Mouse (Mus musculus): ENCODE data around the gene Rnf115. TPM values are rescaled to one million over a fixed set of nuclear protein-coding genes. Genes with fewer than 3 reads are reported as not detected.
A peak's percentile ranks its signal among the peaks of the same experiment; 100 is the strongest.

The Rnf115 gene
- polyA plus RNA-seq, 1 experiment from 2014 or later, result 63.8 TPM

GRCm38 (mm10) chr3:96755935-96756334, 28.5 kb downstream of the Rnf115 start:
- Histone ChIP-seq H3K4me3 (no peak overlapping the region), H3K9me3 (no peaks in the 10 kb centered on the region), H3K36me3 (peaks cover 9% of the 10 kb centered on the region; the same call in 1 of the 2 replicates), H3K4me1 (replicated peaks) (no peaks in the 10 kb centered on the region), H3K27ac (no peak overlapping the region), H3K27me3 (ENCODE audit: insufficient read depth, poor library complexity, severe bottlenecking) (no peaks in the 10 kb centered on the region)
- WGBS, result 98% methylated on average over 1 of the region's 1 CpGs
- DNase-seq (ENCODE audit: low spot score), result no peak

DNA sequence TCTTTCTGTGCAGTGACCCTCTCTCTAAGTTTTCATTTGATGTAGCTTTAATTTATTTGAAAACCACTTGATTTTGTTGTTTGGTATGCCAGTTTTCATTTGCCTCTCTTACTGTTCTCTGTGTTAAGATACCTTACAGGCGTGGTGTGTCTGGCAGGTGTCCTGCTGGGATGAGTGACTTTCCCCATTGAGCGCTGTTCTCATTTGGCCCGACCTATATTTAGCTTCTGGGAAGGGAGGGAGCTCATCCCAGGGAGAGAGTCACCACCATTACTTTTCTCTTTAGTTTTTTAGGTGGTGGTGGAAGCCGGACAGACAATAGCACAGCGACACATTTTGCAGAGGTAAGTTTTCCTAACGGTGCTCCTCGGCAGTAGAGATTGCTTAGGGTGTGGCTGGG, 30.2 kb downstream of the Rnf115 start:
- H3K27me3 ChIP-seq (ENCODE audit: insufficient read depth, poor library complexity, severe bottlenecking), result no peaks in the 10 kb centered on the region
- no peak overlapping the region for H3K4me3 ChIP-seq
- H3K4me1 ChIP-seq (replicated peaks), result no peaks in the 10 kb centered on the region
- peaks cover 16% of the 10 kb centered on the region; the same call in 1 of the 2 replicates for H3K36me3 ChIP-seq
- H3K9me3 ChIP-seq, result no peaks in the 10 kb centered on the region
- 48% methylated on average over 7 of the region's 7 CpGs for WGBS
- no peak for DNase-seq (ENCODE audit: low spot score)
- no peak overlapping the region for H3K27ac ChIP-seq

DNA sequence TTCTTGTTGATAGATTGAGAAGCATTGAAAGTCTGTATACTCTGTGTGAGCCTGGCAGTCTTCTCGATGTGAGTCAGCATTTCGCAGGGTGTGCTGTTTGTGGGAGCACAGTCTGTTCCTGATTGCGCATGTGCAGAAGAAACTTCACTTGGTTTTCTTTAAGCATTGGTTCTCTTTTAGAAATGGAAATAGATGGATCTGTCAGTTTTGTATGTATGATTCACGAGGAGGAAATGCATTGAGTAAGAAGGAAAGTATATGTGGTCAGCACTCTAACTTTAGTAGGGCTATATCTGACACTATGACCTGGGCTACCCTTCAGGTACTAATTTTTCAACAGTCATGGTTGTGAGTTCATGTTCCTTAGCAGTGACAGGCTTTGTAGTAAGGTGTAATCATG, 32.2 kb downstream of the Rnf115 start:
- no peaks in the 10 kb centered on the region for H3K4me1 ChIP-seq (replicated peaks)
- H3K4me3 ChIP-seq, result no peak overlapping the region
- 94% methylated on average over 4 of the region's 4 CpGs for WGBS
- no peaks in the 10 kb centered on the region for H3K9me3 ChIP-seq
- no peaks in the 10 kb centered on the region for H3K27me3 ChIP-seq (ENCODE audit: insufficient read depth, poor library complexity, severe bottlenecking)
- no peak overlapping the region for H3K27ac ChIP-seq
- H3K36me3 ChIP-seq, result peaks cover 21% of the 10 kb centered on the region
- no peak for DNase-seq (ENCODE audit: low spot score)

DNA sequence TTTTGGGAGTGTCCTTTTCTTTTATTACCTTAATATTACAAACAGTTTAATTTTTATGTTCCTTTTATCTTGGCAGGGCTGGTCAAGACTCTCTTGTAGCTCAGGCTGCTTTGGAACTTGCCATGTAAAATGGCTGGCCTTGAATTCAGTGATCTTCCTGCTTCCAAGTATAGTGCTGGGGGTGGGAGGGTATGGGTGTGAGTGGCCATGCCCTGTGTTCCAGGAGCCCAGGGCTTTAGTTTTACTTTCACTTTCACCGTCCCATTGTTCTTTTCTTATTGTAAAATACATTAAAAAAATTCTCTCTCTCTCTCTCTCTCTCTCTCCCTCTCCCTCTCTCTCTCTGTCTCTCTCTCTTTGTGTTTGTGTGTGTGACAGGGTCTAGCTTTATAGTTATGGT, 37.1 kb downstream of the Rnf115 start:
- no peak overlapping the region for H3K4me3 ChIP-seq
- H3K36me3 ChIP-seq, result peaks cover 18% of the 10 kb centered on the region; the same call in 1 of the 2 replicates
- no peak overlapping the region for H3K27ac ChIP-seq
- H3K9me3 ChIP-seq, result no peaks in the 10 kb centered on the region
- H3K4me1 ChIP-seq (replicated peaks), result no peaks in the 10 kb centered on the region
- no peak for DNase-seq (ENCODE audit: low spot score)
- WGBS, result 83% methylated on average over 1 of the region's 1 CpGs
- no peaks in the 10 kb centered on the region for H3K27me3 ChIP-seq (ENCODE audit: insufficient read depth, poor library complexity, severe bottlenecking)

- Histone ChIP-seq H3K27me3 (ENCODE audit: insufficient read depth, poor library complexity, severe bottlenecking) (no peaks in the 10 kb centered on the region), H3K4me3 (no peak overlapping the region), H3K9me3 (no peaks in the 10 kb centered on the region), H3K4me1 (replicated peaks) (no peaks in the 10 kb centered on the region), H3K36me3 (peaks cover 7% of the 10 kb centered on the region; the same call in 1 of the 2 replicates), H3K27ac (no peak overlapping the region)
- no peak for DNase-seq (ENCODE audit: low spot score)
- WGBS, result 92% methylated on average over 5 of the region's 5 CpGs
Measured at GRCm38 (mm10) chr3:96769971-96770370, 42.5 kb downstream of the Rnf115 start.

GRCm38 (mm10) chr3:96772949-96773348, 45.5 kb downstream of the Rnf115 start:
- no peak for DNase-seq (ENCODE audit: low spot score)
- H3K36me3 ChIP-seq, result peaks cover 20% of the 10 kb centered on the region
- no peaks in the 10 kb centered on the region for H3K27me3 ChIP-seq (ENCODE audit: insufficient read depth, poor library complexity, severe bottlenecking)
- no peaks in the 10 kb centered on the region for H3K9me3 ChIP-seq
- no peak overlapping the region for H3K27ac ChIP-seq
- no peak overlapping the region for H3K4me3 ChIP-seq
- H3K4me1 ChIP-seq (replicated peaks), result no peaks in the 10 kb centered on the region
- 61% methylated on average over 1 of the region's 1 CpGs for WGBS

DNA sequence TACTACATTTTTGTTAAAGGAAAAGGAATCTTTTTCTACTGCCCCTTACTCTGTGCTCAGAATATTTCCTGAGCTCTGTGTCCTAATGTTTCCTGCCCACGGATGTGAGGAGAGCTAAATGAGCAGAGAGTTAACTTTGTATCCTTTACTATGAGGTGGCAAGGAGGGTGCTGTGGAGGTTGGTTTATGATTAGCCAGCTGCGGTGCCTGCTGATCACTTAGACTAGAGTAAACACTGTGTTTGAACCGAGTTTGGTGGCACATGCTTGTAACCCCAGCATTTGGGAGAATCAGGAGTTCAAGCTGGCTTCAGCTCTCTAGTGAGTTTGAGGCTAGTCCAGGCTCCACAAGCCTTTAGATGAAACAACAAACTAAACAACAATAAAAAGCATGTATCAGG, 49.7 kb downstream of the Rnf115 start:
- DNase-seq (ENCODE audit: low spot score), result no peak
- 84% methylated on average over 3 of the region's 3 CpGs for WGBS
- Histone ChIP-seq H3K9me3 (no peaks in the 10 kb centered on the region), H3K4me3 (no peak overlapping the region), H3K36me3 (peaks cover 28% of the 10 kb centered on the region), H3K4me1 (replicated peaks) (no peaks in the 10 kb centered on the region), H3K27me3 (ENCODE audit: insufficient read depth, poor library complexity, severe bottlenecking) (no peaks in the 10 kb centered on the region), H3K27ac (no peak overlapping the region)

- 80% methylated on average over 8 of the region's 8 CpGs for WGBS
- Histone ChIP-seq H3K36me3 (peaks cover 44% of the 10 kb centered on the region), H3K9me3 (no peaks in the 10 kb centered on the region), H3K27me3 (ENCODE audit: insufficient read depth, poor library complexity, severe bottlenecking) (no peaks in the 10 kb centered on the region), H3K4me3 (no peak overlapping the region), H3K27ac (no peak overlapping the region), H3K4me1 (replicated peaks) (no peaks in the 10 kb centered on the region)
- no peak for DNase-seq (ENCODE audit: low spot score)
Measured at GRCm38 (mm10) chr3:96782236-96782635, 54.8 kb downstream of the Rnf115 start.

DNA sequence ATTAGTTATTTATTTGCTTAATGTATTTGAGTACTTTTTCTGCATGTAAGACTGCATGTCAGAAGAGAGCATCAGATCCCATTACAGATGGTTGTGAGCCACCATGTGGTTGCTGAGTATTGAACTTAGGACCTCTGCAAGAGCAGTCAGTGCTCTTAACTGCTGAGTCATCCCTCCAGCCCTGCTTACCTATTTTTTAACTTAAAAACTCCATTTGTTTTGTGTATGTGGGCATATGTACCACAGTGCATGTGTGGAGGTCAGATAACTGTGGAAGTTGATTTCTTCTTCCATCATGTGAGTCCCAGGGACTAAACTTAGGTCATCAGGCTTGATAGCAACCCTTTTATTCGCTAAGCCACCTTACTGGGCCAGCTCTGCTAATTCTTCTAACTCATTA, 60.3 kb downstream of the Rnf115 start:
- no peaks in the 10 kb centered on the region for H3K27me3 ChIP-seq (ENCODE audit: insufficient read depth, poor library complexity, severe bottlenecking)
- no peak overlapping the region for H3K4me3 ChIP-seq
- no peak overlapping the region for H3K27ac ChIP-seq
- no peak for DNase-seq (ENCODE audit: low spot score)
- H3K36me3 ChIP-seq, result peaks cover 72% of the 10 kb centered on the region
- H3K4me1 ChIP-seq (replicated peaks), result no peaks in the 10 kb centered on the region
- no peaks in the 10 kb centered on the region for H3K9me3 ChIP-seq
- WGBS, result 93% methylated on average over 1 of the region's 1 CpGs

DNA sequence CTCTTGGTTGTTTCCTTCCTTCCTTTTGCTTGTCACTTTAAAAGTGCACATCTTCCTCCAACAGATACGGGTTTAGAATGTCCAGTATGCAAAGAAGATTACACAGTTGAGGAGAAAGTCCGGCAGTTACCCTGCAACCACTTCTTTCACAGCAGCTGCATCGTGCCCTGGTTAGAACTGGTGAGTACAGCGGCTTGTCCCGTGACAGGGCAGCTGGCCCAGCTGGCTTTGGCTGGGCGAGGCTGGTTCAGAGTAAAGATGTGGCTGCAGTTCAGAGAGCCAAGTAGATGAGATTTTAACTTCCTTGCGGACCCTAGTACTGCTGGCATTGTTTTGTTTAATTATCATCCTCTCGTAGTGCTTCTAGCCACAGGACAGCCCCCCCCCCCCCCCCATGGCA, 61.0 kb downstream of the Rnf115 start:
- H3K9me3 ChIP-seq, result no peaks in the 10 kb centered on the region
- H3K4me1 ChIP-seq (replicated peaks), result no peaks in the 10 kb centered on the region
- peaks cover 72% of the 10 kb centered on the region for H3K36me3 ChIP-seq
- WGBS, result 91% methylated on average over 8 of the region's 8 CpGs
- H3K4me3 ChIP-seq, result no peak overlapping the region
- no peak overlapping the region for H3K27ac ChIP-seq
- H3K27me3 ChIP-seq (ENCODE audit: insufficient read depth, poor library complexity, severe bottlenecking), result no peaks in the 10 kb centered on the region
- no peak for DNase-seq (ENCODE audit: low spot score)

DNA sequence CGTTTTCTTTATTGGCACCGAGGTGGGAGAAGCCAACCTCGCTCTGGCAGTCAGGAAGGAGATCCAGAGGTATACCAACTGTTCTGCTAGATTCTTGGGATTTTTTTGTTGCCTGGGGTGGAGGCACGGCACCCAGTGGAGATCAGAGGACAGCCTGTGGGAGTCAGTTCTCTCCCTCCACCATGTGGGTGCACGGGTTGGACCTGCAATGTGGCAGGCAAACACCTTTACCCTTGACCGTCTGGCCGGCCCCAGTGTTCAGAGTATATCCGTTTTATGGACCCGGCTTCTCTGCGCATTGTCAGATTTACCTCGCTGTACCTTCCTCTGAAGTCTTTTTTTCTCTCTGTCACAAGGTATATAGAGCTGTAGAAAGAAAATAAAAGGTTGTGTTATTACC, 72.8 kb downstream of the Rnf115 start:
- Histone ChIP-seq H3K9me3 (no peaks in the 10 kb centered on the region), H3K4me3 (no peak overlapping the region), H3K27ac (no peak overlapping the region), H3K4me1 (replicated peaks) (no peaks in the 10 kb centered on the region), H3K27me3 (ENCODE audit: insufficient read depth, poor library complexity, severe bottlenecking) (no peaks in the 10 kb centered on the region), H3K36me3 (peaks cover 8% of the 10 kb centered on the region)
- 86% methylated on average over 11 of the region's 11 CpGs for WGBS
- DNase-seq (ENCODE audit: low spot score), result no peak

- no peaks in the 10 kb centered on the region for H3K9me3 ChIP-seq
- no peak for DNase-seq (ENCODE audit: low spot score)
- no peaks in the 10 kb centered on the region for H3K36me3 ChIP-seq
- 77% methylated on average over 1 of the region's 1 CpGs for WGBS
- H3K4me3 ChIP-seq, result no peak overlapping the region
- no peaks in the 10 kb centered on the region for H3K27me3 ChIP-seq (ENCODE audit: insufficient read depth, poor library complexity, severe bottlenecking)
- H3K27ac ChIP-seq, result no peak overlapping the region
- H3K4me1 ChIP-seq (replicated peaks), result no peaks in the 10 kb centered on the region
Measured at GRCm38 (mm10) chr3:96802214-96802613, 74.8 kb downstream of the Rnf115 start.

DNA sequence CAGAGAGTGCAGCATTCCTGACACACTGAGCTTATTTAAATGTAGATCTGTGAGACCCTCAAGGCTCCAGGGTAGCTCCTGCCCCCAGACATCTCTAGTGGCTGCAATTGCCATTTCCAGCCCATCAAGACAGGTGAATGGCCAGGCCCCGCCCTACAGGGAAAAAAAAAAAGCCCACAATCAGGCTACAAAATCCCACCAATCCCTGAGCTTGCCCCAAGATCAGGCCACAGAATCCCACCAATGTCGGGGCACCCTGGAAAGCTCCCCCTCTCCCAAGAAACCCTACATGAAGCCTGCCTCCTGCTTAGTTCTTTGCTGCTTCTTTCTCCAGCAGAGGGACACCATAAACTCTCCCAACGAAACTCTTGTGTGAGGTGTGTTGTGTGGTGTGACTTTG, 80.7 kb downstream of the Rnf115 start:
- Histone ChIP-seq H3K36me3 (no peaks in the 10 kb centered on the region), H3K4me3 (no peak overlapping the region), H3K27me3 (ENCODE audit: insufficient read depth, poor library complexity, severe bottlenecking) (no peaks in the 10 kb centered on the region), H3K4me1 (replicated peaks) (0 out of 2 replicates have a peak, but pooled peaks cover 7% of the 10 kb centered on the region), H3K27ac (no peak overlapping the region), H3K9me3 (no peaks in the 10 kb centered on the region)
- 80% methylated on average over 3 of the region's 3 CpGs for WGBS
- no peak for DNase-seq (ENCODE audit: low spot score)

- no peak for DNase-seq (ENCODE audit: low spot score)
- 84% methylated on average over 3 of the region's 3 CpGs for WGBS
- Histone ChIP-seq H3K27me3 (ENCODE audit: insufficient read depth, poor library complexity, severe bottlenecking) (no peaks in the 10 kb centered on the region), H3K27ac (0 out of 2 replicates have a peak overlapping the region, but pooled peaks have one; percentile 12), H3K36me3 (no peaks in the 10 kb centered on the region), H3K9me3 (no peaks in the 10 kb centered on the region), H3K4me3 (no peak overlapping the region), H3K4me1 (replicated peaks) (peaks cover 12% of the 10 kb centered on the region; the same call in 1 of the 2 replicates)
Measured at GRCm38 (mm10) chr3:96808651-96809050, 81.2 kb downstream of the Rnf115 start.

Data from hindbrain, embryonic 10.5 days (tissue).